Mouse (Mus musculus): Measurements from ENCODE around the gene Rab3il1. TPM values are rescaled to one million over a fixed set of nuclear protein-coding genes. Genes with fewer than 3 reads are reported as not detected.

Gene Rab3il1
- total and polyA plus RNA-seq, 3 experiments, result 0.04 TPM; not detected in 2

DNA sequence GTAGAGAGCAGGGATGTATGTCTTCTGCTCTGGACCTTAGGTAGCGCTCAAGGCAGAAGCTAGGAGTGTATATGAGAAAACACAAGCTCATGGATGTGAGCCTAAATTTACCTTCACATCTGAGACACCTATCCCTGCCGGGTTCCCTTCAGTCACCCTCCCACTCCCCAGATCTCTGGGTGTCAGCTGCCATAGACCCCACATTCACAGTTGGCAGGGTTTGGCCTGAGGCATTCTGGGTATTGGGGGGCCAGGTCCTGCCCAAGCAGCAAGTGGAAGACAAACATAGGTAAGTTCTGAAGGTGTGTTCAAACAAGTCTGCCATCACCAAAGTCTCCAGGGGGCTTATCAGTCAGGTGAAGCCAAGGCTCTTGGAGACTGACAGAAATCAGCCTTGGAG is 60.2 kb downstream of the Rab3il1 start:
- no peak for TF ChIP-seq MYC (IDR thresholded peaks at IDR 0.05; ENCODE audit: low read depth, low read length)
- TF ChIP-seq NELFE (IDR thresholded peaks at IDR 0.05; ENCODE audit: low read depth, low read length), result no peak
- TF ChIP-seq JUN (IDR thresholded peaks at IDR 0.05; ENCODE audit: insufficient read depth, low read depth, low read length), result no peak
- no peak for TF ChIP-seq RCOR1 (conservative IDR thresholded peaks at IDR 0.05; ENCODE audit: low read depth, low read length)
- TF ChIP-seq JUND (conservative IDR thresholded peaks at IDR 0.05; ENCODE audit: low read depth, low read length), result no peak
- no peak for TF ChIP-seq MAX (IDR thresholded peaks at IDR 0.05; ENCODE audit: low read length)
- TF ChIP-seq TBP (conservative IDR thresholded peaks at IDR 0.05; ENCODE audit: low read depth, low read length), result no peak
- TF ChIP-seq KAT2A (IDR thresholded peaks at IDR 0.05; ENCODE audit: insufficient replicate concordance, low read length), result no peak
- TF ChIP-seq GABPA (IDR thresholded peaks at IDR 0.05; ENCODE audit: insufficient replicate concordance, low read depth, low read length), result no peak
- no peak for TF ChIP-seq USF2 (conservative IDR thresholded peaks at IDR 0.05; ENCODE audit: low read depth, low read length)
- TF ChIP-seq IRF4 (IDR thresholded peaks at IDR 0.05; ENCODE audit: low read depth, low read length), result no peak
- TF ChIP-seq NRF1 (IDR thresholded peaks at IDR 0.05; ENCODE audit: low read depth, low read length), result no peak
- no peak for TF ChIP-seq TCF12 (IDR thresholded peaks at IDR 0.05; ENCODE audit: low read depth, low read length)
- TF ChIP-seq CHD2 (IDR thresholded peaks at IDR 0.05; ENCODE audit: low read length), result no peak
- no peak for TF ChIP-seq E2F4 (IDR thresholded peaks at IDR 0.05; ENCODE audit: insufficient replicate concordance, low read depth, low read length)
- TF ChIP-seq BHLHE40 (IDR thresholded peaks at IDR 0.05; ENCODE audit: low read depth, low read length), result no peak
- TF ChIP-seq MXI1 (IDR thresholded peaks at IDR 0.05; ENCODE audit: low read depth, low read length), result no peak
- no peak for TF ChIP-seq MAZ (IDR thresholded peaks at IDR 0.05; ENCODE audit: low read depth, low read length)
- in situ Hi-C loops (cut with MboI; ENCODE audit: low pct_ligation_motif_present, low pct_unique_long_range_greater_than_20kb, low sequenced_read_pairs) (no loop called here), dilution Hi-C loops (cut with MboI; ENCODE audit: extremely low pct_ligation_motif_present, extremely low pct_unique_long_range_greater_than_20kb, low sequenced_read_pairs) (no loop called here)
- Histone ChIP-seq H3K9ac (ENCODE audit: insufficient read depth, low read depth) (no peak overlapping the region), H3K4me1 (ENCODE audit: control insufficient read depth in 1 of 2, insufficient read depth in 2 of 2) (peaks cover 7 to 60% of the 10 kb centered on the region in 2 experiments), H3K4me2 (ENCODE audit: insufficient read depth, low read depth, poor library complexity, severe bottlenecking) (no peak overlapping the region), H3K4me3 (replicated peaks in 1 of 3; ENCODE audit: low read depth in 2 of 3, low read length in 2 of 3, poor library complexity in 1 of 3) (no peak overlapping the region), H3K79me2 (replicated peaks; ENCODE audit: control insufficient read depth, extremely low read depth, insufficient read depth, poor library complexity, severe bottlenecking) (no peaks in the 10 kb centered on the region), H3K27me3 (replicated peaks) (peaks cover 2% of the 10 kb centered on the region), H3K27ac (ENCODE audit: insufficient read depth, low read depth) (no peak overlapping the region), H3K9me3 (replicated peaks; ENCODE audit: low read length) (no peaks in the 10 kb centered on the region), H3K36me3 (replicated peaks in 1 of 2; ENCODE audit: control insufficient read depth in 1 of 2, insufficient read depth in 1 of 2, low read length in 1 of 2) (no peaks in the 10 kb centered on the region)
- no peak for DNase-seq (ENCODE audit: extremely low read depth)

DNA sequence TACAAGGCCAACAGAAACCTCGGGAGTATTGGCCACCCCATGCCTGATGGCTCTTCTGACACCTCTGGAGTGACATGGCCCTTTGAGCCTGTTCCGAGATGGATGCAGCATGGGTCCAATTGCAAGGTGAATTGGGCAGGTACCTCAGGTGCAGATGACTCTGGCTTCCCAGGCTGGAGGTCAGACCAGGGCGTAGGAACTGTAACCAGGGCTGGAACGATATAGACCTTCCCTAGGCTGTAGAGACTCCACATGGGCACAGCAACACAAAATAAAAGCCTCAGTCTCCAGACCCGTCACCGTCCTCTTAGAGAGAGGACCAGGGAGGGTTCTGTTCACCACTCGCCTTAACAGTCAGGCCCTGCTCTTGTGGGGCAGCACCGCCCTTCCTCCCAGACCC is 60.8 kb downstream of the Rab3il1 start:
- Histone ChIP-seq H3K9ac (ENCODE audit: insufficient read depth, low read depth) (no peak overlapping the region), H3K4me2 (ENCODE audit: insufficient read depth, low read depth, poor library complexity, severe bottlenecking) (no peak overlapping the region), H3K4me3 (replicated peaks in 1 of 3; ENCODE audit: low read depth in 2 of 3, low read length in 2 of 3, poor library complexity in 1 of 3) (no peak overlapping the region), H3K27ac (ENCODE audit: insufficient read depth, low read depth) (no peak overlapping the region), H3K36me3 (replicated peaks in 1 of 2; ENCODE audit: control insufficient read depth in 1 of 2, insufficient read depth in 1 of 2, low read length in 1 of 2) (no peaks in the 10 kb centered on the region), H3K27me3 (replicated peaks) (peaks cover 2% of the 10 kb centered on the region), H3K79me2 (replicated peaks; ENCODE audit: control insufficient read depth, extremely low read depth, insufficient read depth, poor library complexity, severe bottlenecking) (no peaks in the 10 kb centered on the region), H3K4me1 (ENCODE audit: control insufficient read depth in 1 of 2, insufficient read depth in 2 of 2) (peaks cover 7 to 65% of the 10 kb centered on the region in 2 experiments), H3K9me3 (replicated peaks; ENCODE audit: low read length) (no peaks in the 10 kb centered on the region)
- no peak for DNase-seq (ENCODE audit: extremely low read depth)
- dilution Hi-C loops (cut with MboI; ENCODE audit: extremely low pct_ligation_motif_present, extremely low pct_unique_long_range_greater_than_20kb, low sequenced_read_pairs), result no loop called here
- in situ Hi-C loops (cut with MboI; ENCODE audit: low pct_ligation_motif_present, low pct_unique_long_range_greater_than_20kb, low sequenced_read_pairs), result no loop called here
- no peak for TF ChIP-seq HCFC1 (IDR thresholded peaks at IDR 0.05; ENCODE audit: low read depth, low read length)
- TF ChIP-seq BHLHE40 (IDR thresholded peaks at IDR 0.05; ENCODE audit: low read depth, low read length), result no peak
- TF ChIP-seq MAZ (IDR thresholded peaks at IDR 0.05; ENCODE audit: low read depth, low read length), result no peak
- TF ChIP-seq CHD1 (IDR thresholded peaks at IDR 0.05; ENCODE audit: low read depth, low read length), result no peak
- TF ChIP-seq CHD2 (IDR thresholded peaks at IDR 0.05; ENCODE audit: low read length), result no peak
- TF ChIP-seq EP300 (IDR thresholded peaks at IDR 0.05; ENCODE audit: low read length), result no peak
